Mouse (Mus musculus) embryonic facial prominence, embryonic 15.5 days (tissue): Measurements from ENCODE around the gene Polr2b. TPM values are rescaled to one million over a fixed set of nuclear protein-coding genes. Genes with fewer than 3 reads are reported as not detected.

Experiments used
- ATAC-seq: fragments of 200-750 bp; cut with Nextera tagmentation; 2 replicates; pipeline ENCODE4 v1.8.0; 2017; ENCODE audit warnings: low read depth, moderate TSS enrichment; ENCODE audit not compliant: insufficient number of reproducible peaks, low FRiP score, low TSS enrichment
- H3K27ac ChIP-seq: fragments of 300-500 bp; sonication (generic); replicated peaks from 2 replicates; pipeline ENCODE4 v1.5.1; 2015; ENCODE audit warnings: mild to moderate bottlenecking, inconsistent platforms
- H3K27me3 ChIP-seq: fragments of 300-500 bp; sonication (generic); 2 replicates; pipeline ENCODE4 v1.6.1; 2015; ENCODE audit warnings: inconsistent platforms
- H3K36me3 ChIP-seq: fragments of 300-500 bp; sonication (generic); 2 replicates; pipeline ENCODE4 v1.6.1; 2015; ENCODE audit warnings: mild to moderate bottlenecking, inconsistent platforms
- H3K4me1 ChIP-seq: fragments of 300-500 bp; sonication (generic); 2 replicates; pipeline ENCODE4 v1.6.1; 2015; ENCODE audit warnings: inconsistent platforms
- H3K4me2 ChIP-seq: fragments of 300-500 bp; sonication (generic); replicated peaks from 2 replicates; pipeline ENCODE4 v1.6.1; 2015; ENCODE audit warnings: mild to moderate bottlenecking, inconsistent platforms
- H3K4me3 ChIP-seq: fragments of 300-500 bp; sonication (generic); replicated peaks from 2 replicates; pipeline ENCODE4 v1.5.1; 2015; ENCODE audit warnings: mild to moderate bottlenecking, inconsistent platforms
- H3K9ac ChIP-seq: fragments of 300-500 bp; sonication (generic); 2 replicates; pipeline ENCODE4 v1.6.1; 2015; ENCODE audit warnings: inconsistent platforms
- H3K9me3 ChIP-seq: fragments of 300-500 bp; sonication (generic); replicated peaks from 2 replicates; pipeline ENCODE4 v1.6.1; 2016; ENCODE audit warnings: inconsistent platforms
- WGBS: fragments of 180-500 bp; shearing (Covaris S2); methylation state at CpG from one replicate; pipeline ENCODE4 v1.1.7; 2015; 5-methylcytosine and 5-hydroxymethylcytosine counted together
- polyA plus RNA-seq: library from polyadenylated mRNA; unstranded; fragments of >200 nt; fragmentation: Nextera tagmentation; extraction: Ambion mirVana; gene quantifications from 2 replicates; pipeline ENCODE4 v1.2.1, GENCODE M21; 2015

Gene Polr2b
- polyA plus RNA-seq, 1 experiment from 2014 or later, result 53.8 TPM

DNA sequence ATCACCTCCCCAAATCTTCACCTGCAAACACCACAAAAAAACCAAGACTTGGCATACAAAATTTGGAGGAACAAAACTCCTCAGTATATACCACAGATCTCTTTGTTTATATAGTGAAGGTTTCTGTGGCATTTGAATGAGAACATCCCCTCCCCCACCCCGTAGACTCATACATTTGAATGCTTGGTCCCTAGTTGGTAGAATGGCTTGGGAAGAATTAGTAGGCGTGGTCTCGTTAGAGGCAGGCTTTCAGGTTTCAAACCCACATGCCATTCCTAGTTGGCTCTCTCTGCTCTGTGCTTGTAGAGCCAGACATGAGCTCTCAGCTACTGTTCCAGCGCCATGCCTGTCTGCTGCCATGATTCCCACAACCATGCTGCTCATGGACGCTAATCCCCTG, 71.7 kb downstream of the Polr2b start:
- Histone ChIP-seq H3K9ac (no peak overlapping the region), H3K36me3 (no peaks in the 10 kb centered on the region), H3K4me3 (no peak overlapping the region), H3K9me3 (no peaks in the 10 kb centered on the region), H3K4me1 (no peaks in the 10 kb centered on the region), H3K27me3 (no peaks in the 10 kb centered on the region), H3K4me2 (no peak overlapping the region), H3K27ac (no peak overlapping the region)
- ATAC-seq, result no peak
- WGBS, result 81% methylated on average over 5 of the region's 5 CpGs

DNA sequence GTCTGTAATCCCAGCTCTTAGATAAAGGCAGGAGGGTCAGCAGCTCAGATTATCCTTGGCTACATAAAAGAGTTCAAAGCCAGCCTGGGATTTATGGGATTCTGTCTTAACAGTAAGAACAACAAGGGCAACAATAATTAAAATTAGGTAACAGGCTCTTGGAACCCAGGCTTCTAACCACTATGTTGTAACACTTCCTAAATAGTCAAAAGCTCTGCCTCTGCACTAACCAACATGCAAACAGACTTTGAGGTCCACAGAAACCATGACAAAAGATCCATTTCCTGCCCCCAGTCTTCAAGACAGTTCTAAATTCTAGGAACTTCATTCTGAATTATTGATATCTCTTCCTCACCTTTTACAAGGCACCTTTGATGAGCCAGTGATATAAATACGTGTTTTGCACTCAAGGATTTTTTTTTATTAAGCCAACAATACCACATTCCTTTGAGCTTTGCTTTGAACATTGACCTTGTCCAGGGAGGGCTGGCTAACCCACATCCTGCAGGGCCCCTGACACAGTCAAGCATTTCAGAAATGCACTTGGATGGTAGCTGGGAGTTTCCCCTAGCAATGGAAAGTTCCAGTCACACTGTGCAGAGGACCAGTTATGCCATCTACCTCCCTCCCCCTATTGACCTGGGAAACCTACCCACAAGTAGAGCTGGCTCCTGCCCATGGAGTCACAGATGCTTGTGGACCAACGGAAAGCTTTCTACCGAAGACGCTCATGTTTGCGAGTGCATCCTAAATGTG, 74.0 kb downstream of the Polr2b start:
- no peaks in the 10 kb centered on the region for H3K9me3 ChIP-seq
- no peaks in the 10 kb centered on the region for H3K4me1 ChIP-seq
- H3K27ac ChIP-seq, result no peak overlapping the region
- no peaks in the 10 kb centered on the region for H3K36me3 ChIP-seq
- no peak overlapping the region for H3K4me3 ChIP-seq
- no peak overlapping the region for H3K9ac ChIP-seq
- no peak for ATAC-seq
- WGBS, result 84% methylated on average over 5 of the region's 5 CpGs
- no peak overlapping the region for H3K4me2 ChIP-seq
- no peaks in the 10 kb centered on the region for H3K27me3 ChIP-seq

DNA sequence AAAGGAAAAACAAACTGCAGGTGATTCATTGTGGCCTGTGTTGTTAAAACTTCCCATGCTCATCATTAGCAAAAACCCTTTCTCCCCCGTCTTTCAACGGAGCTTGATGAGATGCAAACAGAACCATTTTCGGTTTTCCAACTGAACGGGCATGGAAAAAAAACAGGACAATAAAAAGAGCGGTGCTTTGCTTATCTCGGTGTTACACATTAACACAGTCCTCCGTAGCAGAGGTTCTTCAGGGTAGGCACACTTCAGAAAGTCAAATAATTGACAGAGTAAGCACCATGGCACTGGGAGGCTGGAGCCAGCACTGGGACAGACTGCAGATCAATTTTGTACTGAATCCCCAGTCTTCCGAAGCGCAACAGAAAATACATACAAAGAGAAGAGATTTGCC, 74.8 kb downstream of the Polr2b start:
- 88% methylated on average over 9 of the region's 9 CpGs for WGBS
- no peak overlapping the region for H3K9ac ChIP-seq
- H3K27ac ChIP-seq, result no peak overlapping the region
- H3K27me3 ChIP-seq, result no peaks in the 10 kb centered on the region
- no peaks in the 10 kb centered on the region for H3K4me1 ChIP-seq
- no peaks in the 10 kb centered on the region for H3K9me3 ChIP-seq
- H3K4me3 ChIP-seq, result no peak overlapping the region
- H3K36me3 ChIP-seq, result no peaks in the 10 kb centered on the region
- H3K4me2 ChIP-seq, result no peak overlapping the region
- no peak for ATAC-seq

DNA sequence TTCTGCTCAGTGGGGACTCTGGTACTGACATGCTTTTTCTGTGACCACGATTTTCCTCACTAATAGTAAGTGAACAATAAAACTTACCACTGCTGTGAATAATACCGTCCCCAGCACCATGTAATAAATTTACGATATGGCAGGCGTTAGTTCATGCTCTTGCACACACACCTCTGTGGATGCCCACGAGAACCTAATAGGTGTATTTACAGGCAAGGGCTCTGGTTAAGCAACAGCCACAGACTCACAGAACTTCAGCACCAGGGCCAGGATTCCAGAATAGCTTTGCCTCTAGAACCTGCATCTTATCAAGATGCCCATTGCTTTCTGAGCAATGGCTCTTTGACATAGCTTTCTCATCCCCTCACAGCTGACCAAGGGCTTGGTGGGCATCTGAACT, 75.3 kb downstream of the Polr2b start:
- H3K4me2 ChIP-seq, result no peak overlapping the region
- WGBS, result 86% methylated on average over 5 of the region's 5 CpGs
- H3K9ac ChIP-seq, result no peak overlapping the region
- H3K9me3 ChIP-seq, result no peaks in the 10 kb centered on the region
- H3K36me3 ChIP-seq, result no peaks in the 10 kb centered on the region
- H3K4me1 ChIP-seq, result no peaks in the 10 kb centered on the region
- no peak overlapping the region for H3K27ac ChIP-seq
- ATAC-seq, result no peak
- no peak overlapping the region for H3K4me3 ChIP-seq
- H3K27me3 ChIP-seq, result no peaks in the 10 kb centered on the region

DNA sequence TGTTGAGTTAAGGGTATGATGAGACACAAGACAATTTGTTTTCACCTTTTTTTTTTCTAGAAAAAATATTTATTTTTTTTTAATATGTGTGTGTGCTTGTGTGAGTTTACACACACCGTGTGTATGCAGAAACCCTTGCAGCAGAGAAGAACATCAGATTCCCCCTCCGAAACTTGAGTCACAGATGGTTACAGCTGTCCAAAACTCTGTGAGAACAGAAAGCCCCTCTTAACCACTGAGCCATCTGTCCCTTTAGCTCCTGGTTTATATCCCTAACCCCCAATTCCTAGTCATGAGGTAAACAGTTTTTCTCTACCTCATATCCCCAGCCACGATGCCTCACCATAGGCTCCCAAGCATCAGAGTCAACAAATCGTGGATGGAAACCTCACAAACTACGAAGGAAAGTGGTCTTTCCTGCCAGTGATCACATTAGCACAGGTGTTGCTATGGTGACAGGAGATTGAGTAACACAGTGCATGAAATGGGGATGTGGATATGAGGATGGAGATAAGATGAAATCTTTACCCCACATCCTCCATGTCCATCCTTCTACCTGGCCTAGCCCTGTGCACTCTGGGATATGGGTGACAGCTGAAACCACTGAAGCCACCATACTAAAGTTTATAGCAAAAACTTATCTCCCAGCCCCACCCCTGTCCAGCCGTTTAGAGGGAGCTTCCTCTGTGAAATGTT, 76.1 kb downstream of the Polr2b start:
- Histone ChIP-seq H3K9ac (no peak overlapping the region), H3K27ac (no peak overlapping the region), H3K36me3 (no peaks in the 10 kb centered on the region), H3K4me2 (no peak overlapping the region), H3K4me1 (no peaks in the 10 kb centered on the region), H3K4me3 (no peak overlapping the region), H3K27me3 (no peaks in the 10 kb centered on the region), H3K9me3 (no peaks in the 10 kb centered on the region)
- 75% methylated on average over 6 of the region's 6 CpGs for WGBS
- ATAC-seq, result no peak

DNA sequence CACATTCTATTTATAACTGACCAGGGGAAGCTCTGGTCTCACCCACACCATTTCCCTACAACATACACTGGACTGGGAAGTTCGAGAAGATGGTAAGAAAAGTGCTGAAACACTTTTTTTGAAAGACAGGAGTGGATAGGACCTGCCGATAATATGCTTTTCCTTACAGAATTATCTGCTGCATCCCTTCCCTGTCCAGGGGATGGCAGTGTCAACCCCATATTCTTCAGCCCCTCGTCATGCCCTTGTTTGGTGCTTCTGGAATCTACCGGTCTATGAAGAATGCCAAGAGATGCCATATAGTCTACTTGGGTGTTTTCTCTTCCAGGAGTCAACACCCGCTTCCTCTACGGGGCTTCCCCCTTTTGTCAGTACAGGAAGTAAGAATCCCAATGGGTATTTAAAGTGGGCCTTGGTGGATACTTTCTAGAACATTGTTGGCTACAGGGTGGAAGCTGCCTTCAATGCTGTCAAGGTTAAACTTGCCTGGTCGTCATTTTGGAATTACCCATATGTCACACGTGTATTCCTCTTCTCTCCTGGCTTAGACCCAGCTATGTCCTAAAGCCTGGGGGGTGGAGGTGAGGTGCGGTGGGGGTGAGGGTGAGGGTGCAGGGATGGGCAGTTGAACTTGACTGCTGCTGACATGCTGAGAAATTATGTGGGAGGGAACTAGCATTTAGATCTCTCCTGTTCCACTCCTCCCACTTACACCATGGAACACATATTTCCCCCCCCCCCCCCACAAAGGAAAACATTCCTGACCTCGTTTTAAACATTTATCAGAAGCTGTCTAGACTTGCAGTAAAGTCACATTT, 76.9 kb downstream of the Polr2b start:
- H3K9ac ChIP-seq, result no peak overlapping the region
- H3K36me3 ChIP-seq, result no peaks in the 10 kb centered on the region
- ATAC-seq, result no peak
- H3K27me3 ChIP-seq, result no peaks in the 10 kb centered on the region
- H3K4me3 ChIP-seq, result no peak overlapping the region
- no peaks in the 10 kb centered on the region for H3K4me1 ChIP-seq
- H3K27ac ChIP-seq, result no peak overlapping the region
- no peak overlapping the region for H3K4me2 ChIP-seq
- no peaks in the 10 kb centered on the region for H3K9me3 ChIP-seq
- WGBS, result 63% methylated on average over 10 of the region's 10 CpGs

DNA sequence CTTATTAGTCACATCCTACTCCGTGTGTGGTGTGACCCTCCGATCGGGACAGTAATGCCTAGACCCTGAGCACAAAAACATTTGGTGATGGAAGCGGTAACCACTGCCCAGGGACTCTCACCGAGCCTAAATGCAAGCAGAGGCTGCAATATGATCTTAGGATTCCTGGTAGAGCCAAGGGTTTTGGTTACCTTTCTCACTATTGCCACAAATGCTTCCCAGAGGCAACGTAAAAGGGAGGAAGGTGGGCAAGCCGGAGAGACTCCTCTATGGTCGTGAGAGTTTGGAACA, 77.4 kb downstream of the Polr2b start:
- Histone ChIP-seq H3K9me3 (no peaks in the 10 kb centered on the region), H3K4me1 (no peaks in the 10 kb centered on the region), H3K9ac (no peak overlapping the region), H3K4me2 (no peak overlapping the region), H3K27me3 (no peaks in the 10 kb centered on the region), H3K4me3 (no peak overlapping the region), H3K27ac (no peak overlapping the region), H3K36me3 (no peaks in the 10 kb centered on the region)
- no peak for ATAC-seq
- WGBS, result 58% methylated on average over 8 of the region's 8 CpGs

DNA sequence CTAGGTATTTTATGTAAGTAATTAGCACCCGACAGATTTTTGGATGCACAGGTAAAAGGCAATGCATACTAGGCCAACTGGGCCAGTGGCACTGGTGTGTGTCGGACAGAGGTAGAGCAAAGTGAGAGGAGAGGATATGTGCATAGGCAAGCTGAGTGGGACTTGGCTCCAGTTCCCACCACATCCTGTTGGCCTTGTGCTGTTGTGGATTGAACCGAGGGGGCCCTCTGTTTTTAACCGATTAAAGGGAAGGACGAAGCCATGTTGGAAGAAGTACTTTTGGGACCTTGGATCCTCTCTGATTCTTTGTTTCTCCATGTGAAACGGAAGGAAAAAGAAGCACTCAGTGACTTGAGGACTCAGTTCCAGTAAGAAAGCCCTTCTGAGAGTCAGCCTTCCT, 78.4 kb downstream of the Polr2b start:
- no peak overlapping the region for H3K9ac ChIP-seq
- ATAC-seq, result no peak

DNA sequence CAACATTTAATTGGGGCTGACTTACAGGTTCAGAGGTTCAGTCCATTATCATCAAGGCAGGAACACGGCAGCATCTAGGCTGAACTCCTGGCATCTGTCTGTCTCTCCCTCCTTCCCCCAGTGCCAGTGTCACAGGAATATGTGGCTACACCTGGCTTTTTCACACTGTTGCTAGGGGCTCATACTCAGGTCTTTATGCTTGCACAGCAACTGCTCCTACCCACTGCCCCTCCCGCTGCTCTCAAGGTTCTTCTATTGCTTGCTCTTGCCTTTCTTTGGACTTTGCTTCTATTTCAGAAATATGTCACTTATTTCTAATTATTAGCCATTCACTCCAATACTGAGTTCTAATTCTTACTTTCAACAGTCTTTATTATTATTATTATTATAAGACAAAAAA, 80.3 kb downstream of the Polr2b start:
- Histone ChIP-seq H3K9me3 (no peaks in the 10 kb centered on the region), H3K4me2 (no peak overlapping the region), H3K27me3 (no peaks in the 10 kb centered on the region; the same call in 1 of the 2 replicates), H3K27ac (no peak overlapping the region), H3K4me1 (no peaks in the 10 kb centered on the region), H3K4me3 (no peak overlapping the region), H3K36me3 (no peaks in the 10 kb centered on the region), H3K9ac (no peak overlapping the region)
- no peak for ATAC-seq
- 89% methylated on average over 2 of the region's 2 CpGs for WGBS

More for the DNA sequence above, 78.4 kb downstream of the Polr2b start:
- no peak overlapping the region for H3K4me2 ChIP-seq
- no peaks in the 10 kb centered on the region for H3K27me3 ChIP-seq
- H3K9me3 ChIP-seq, result no peaks in the 10 kb centered on the region
- 80% methylated on average over 6 of the region's 6 CpGs for WGBS
- H3K27ac ChIP-seq, result no peak overlapping the region
- no peaks in the 10 kb centered on the region for H3K4me1 ChIP-seq
- no peak overlapping the region for H3K4me3 ChIP-seq
- no peaks in the 10 kb centered on the region for H3K36me3 ChIP-seq

DNA sequence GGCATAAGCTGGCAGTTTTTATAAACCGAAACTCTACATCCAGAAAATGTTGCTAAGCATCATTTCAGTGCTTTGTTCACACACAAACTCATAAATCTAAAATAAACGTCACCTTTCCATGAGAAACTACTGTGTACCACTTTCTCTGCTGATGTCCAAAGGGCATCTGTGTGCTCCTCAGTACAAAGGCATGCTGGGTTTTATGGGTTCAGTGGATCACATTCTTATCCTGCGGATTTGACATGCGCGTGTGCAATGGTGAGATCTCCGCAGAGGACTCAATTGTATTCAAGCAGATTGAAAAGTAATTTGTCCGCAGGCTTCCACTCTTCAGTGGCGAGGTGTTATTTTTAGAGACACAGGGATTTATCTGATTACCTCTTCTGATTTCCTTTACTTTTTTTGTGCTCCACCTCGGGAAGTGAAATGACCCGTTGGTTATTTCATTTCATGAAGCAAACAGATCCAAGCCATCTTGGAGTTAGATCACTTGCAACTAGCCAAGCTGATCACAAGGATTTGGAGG, 83.2 kb downstream of the Polr2b start:
- Histone ChIP-seq H3K36me3 (no peaks in the 10 kb centered on the region), H3K9ac (no peak overlapping the region), H3K4me2 (no peak overlapping the region), H3K4me1 (no peaks in the 10 kb centered on the region), H3K27ac (no peak overlapping the region), H3K4me3 (no peak overlapping the region), H3K9me3 (no peaks in the 10 kb centered on the region), H3K27me3 (no peaks in the 10 kb centered on the region; the same call in 1 of the 2 replicates)
- 86% methylated on average over 10 of the region's 10 CpGs for WGBS
- ATAC-seq, result no peak

DNA sequence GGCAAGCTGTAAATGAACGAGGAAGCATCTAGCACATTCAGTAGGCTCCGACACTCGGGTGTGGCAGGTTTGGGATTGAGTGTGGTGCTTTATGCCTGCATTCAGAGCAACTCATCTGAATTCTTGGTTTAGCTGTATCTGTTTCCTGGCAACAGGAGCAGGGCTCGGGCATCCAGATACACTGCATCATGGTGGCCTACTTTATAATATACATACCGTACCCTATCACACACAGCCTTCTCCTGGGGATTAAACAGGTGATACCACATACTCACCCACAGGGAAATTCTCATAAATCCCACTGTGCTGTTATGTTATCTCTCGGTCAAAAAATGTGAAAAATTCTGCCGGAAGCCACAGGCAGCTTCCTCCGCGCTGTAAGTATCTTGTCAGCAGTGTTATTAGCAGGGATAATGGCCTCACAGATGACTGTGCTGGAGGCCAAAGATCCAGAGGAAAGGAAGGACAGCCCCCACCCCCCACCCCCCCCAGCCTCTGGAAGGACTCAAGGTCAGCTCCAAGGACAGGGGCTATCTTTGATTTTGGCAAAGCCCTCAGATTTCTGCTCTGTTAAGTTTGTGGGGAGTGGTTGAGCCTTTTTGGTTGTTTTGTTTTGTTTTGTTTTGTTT, 84.2 kb downstream of the Polr2b start:
- Histone ChIP-seq H3K9me3 (no peaks in the 10 kb centered on the region), H3K4me1 (no peaks in the 10 kb centered on the region), H3K36me3 (no peaks in the 10 kb centered on the region), H3K4me2 (no peak overlapping the region), H3K27me3 (no peaks in the 10 kb centered on the region; the same call in 1 of the 2 replicates), H3K9ac (no peak overlapping the region), H3K4me3 (no peak overlapping the region), H3K27ac (no peak overlapping the region)
- no peak for ATAC-seq
- 65% methylated on average over 9 of the region's 9 CpGs for WGBS
